Mouse (Mus musculus) G1E (cell line): ENCODE measurements around the gene B4galt7.

ENCODE experiments used
- CTCF ChIP-seq: IDR thresholded peaks from 2 replicates; pipeline ENCODE4 v1.5.1; 2012; ENCODE audit warnings: low read depth, low read length, inconsistent platforms, mixed read lengths
- GATA1 ChIP-seq: IDR thresholded peaks from 2 replicates; pipeline ENCODE4 v1.6.1; 2012; ENCODE audit warnings: borderline replicate concordance, low read length, inconsistent platforms, mixed read lengths

DNA sequence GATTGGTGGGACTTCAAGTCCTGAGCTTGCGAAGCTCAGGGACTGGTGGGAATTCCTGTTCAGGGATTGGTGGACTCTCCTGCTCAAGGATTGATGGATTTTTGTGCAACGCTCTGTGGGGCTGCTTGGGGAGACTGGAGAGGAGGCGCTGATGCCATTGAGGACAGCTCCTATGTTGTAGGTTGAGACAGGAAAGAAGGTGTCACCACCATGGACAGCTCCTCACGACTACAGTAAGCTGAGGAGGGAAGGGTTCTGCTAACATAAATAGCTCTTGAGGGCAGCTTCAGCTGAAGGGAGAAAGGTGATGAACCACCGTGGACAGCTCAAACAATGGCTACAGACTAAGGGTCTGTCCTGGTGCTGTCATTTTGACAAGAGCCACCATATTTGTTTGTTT, 23.8 kb upstream of the B4galt7 start:
- TF ChIP-seq CTCF (no peak), GATA1 (no peak)
